Mouse (Mus musculus) heart, postnatal 0 days (tissue): ENCODE data around the gene Ncor2. TPM values are rescaled to one million over a fixed set of nuclear protein-coding genes. Genes with fewer than 3 reads are reported as not detected.

Source experiments
- ATAC-seq: fragments of 200-750 bp; cut with Nextera tagmentation; 2 replicates; pipeline ENCODE4 v1.8.0; 2017; ENCODE audit warnings: low read depth, moderate number of reproducible peaks, moderate library complexity; ENCODE audit not compliant: insufficient read depth
- DNase-seq: peaks from one replicate; pipeline ENCODE4 v3.0.0-alpha.2; 2016; ENCODE audit warnings: low spot score
- H3K27ac ChIP-seq: fragments of 300-500 bp; sonication (generic); 2 replicates; pipeline ENCODE4 v1.5.1; 2014; ENCODE audit warnings: low read depth, mild to moderate bottlenecking
- H3K27me3 ChIP-seq: fragments of 300-500 bp; sonication (generic); 2 replicates; pipeline ENCODE4 v1.6.1; 2014; ENCODE audit warnings: low read length, mixed read lengths; ENCODE audit not compliant: control insufficient read depth, insufficient read depth
- H3K36me3 ChIP-seq: fragments of 300-500 bp; sonication (generic); replicated peaks from 2 replicates; pipeline ENCODE4 v1.6.1; 2014; ENCODE audit warnings: low read length, mixed read lengths; ENCODE audit not compliant: control insufficient read depth, insufficient read depth
- H3K4me1 ChIP-seq: fragments of 300-500 bp; sonication (generic); 2 replicates; pipeline ENCODE4 v1.6.1; 2014; ENCODE audit warnings: antibody characterized with exemption; ENCODE audit not compliant: control insufficient read depth, insufficient read depth
- H3K4me2 ChIP-seq: fragments of 300-500 bp; sonication (generic); 2 replicates; pipeline ENCODE4 v1.6.1; 2014; ENCODE audit warnings: low read depth, mild to moderate bottlenecking, low read length, moderate library complexity
- H3K4me3 ChIP-seq: fragments of 300-500 bp; sonication (generic); 2 replicates; pipeline ENCODE4 v1.5.1; 2014; ENCODE audit warnings: low read depth, low read length
- H3K9ac ChIP-seq: fragments of 300-500 bp; sonication (generic); replicated peaks from 2 replicates; pipeline ENCODE4 v1.6.1; 2014; ENCODE audit warnings: low read depth, low read length, mixed read lengths
- H3K9me3 ChIP-seq: fragments of 300-500 bp; sonication (generic); replicated peaks from 2 replicates; pipeline ENCODE4 v1.6.1; 2016; ENCODE audit warnings: low read length; ENCODE audit not compliant: control insufficient read depth
- CTCF ChIP-seq: IDR thresholded peaks from 2 replicates; pipeline ENCODE4 v1.5.1; 2016; ENCODE audit warnings: antibody characterized with exemption, control low read depth, low read depth
- EP300 ChIP-seq: IDR thresholded peaks from 2 replicates; pipeline ENCODE4 v1.6.1; 2016; ENCODE audit warnings: antibody characterized with exemption, low read depth
- WGBS: fragments of 180-500 bp; shearing (Covaris S2); extraction: QIAGEN DNeasy Blood & Tissue Kit; methylation state at CpG from one replicate; pipeline ENCODE4 v1.1.7; 2014; 5-methylcytosine and 5-hydroxymethylcytosine counted together
- polyA plus RNA-seq: library from polyadenylated mRNA; unstranded; fragments of >200 nt; fragmentation: Nextera tagmentation; extraction: Ambion mirVana; gene quantifications from 2 replicates; pipeline ENCODE4 v1.2.1, GENCODE M21; 2015
- total RNA-seq: library from RNA; depleted of rRNA; stranded (reverse); fragments of >200 nt; gene quantifications from 2 replicates; pipeline ENCODE4 v1.2.3, GENCODE M21; 2014; ENCODE audit warnings: low replicate concordance

Gene Ncor2
- total and polyA plus RNA-seq, 2 experiments from 2014 or later, result 15.5 to 73.8 TPM

- no peaks in the 10 kb centered on the region for H3K4me1 ChIP-seq
- H3K27ac ChIP-seq, result no peak overlapping the region
- H3K36me3 ChIP-seq, result peaks cover 72% of the 10 kb centered on the region
- no peak overlapping the region for H3K4me2 ChIP-seq
- no peak for ATAC-seq
- no peaks in the 10 kb centered on the region for H3K27me3 ChIP-seq
- DNase-seq, result no peak
- no peaks in the 10 kb centered on the region for H3K9me3 ChIP-seq
- TF ChIP-seq EP300, result no peak
- no peak for TF ChIP-seq CTCF
- no peak overlapping the region for H3K9ac ChIP-seq
- WGBS, result 74% methylated on average over 15 of the region's 15 CpGs
- H3K4me3 ChIP-seq, result no peak overlapping the region
Measured at GRCm38 (mm10) chr5:125017332-125017731, 161.7 kb downstream of the Ncor2 start.

GRCm38 (mm10) chr5:125016421-125017242 is 162.4 kb downstream of the Ncor2 start:
- 85% methylated on average over 17 of the region's 17 CpGs for WGBS
- ATAC-seq, result no peak
- peaks cover 65% of the 10 kb centered on the region for H3K36me3 ChIP-seq

DNA sequence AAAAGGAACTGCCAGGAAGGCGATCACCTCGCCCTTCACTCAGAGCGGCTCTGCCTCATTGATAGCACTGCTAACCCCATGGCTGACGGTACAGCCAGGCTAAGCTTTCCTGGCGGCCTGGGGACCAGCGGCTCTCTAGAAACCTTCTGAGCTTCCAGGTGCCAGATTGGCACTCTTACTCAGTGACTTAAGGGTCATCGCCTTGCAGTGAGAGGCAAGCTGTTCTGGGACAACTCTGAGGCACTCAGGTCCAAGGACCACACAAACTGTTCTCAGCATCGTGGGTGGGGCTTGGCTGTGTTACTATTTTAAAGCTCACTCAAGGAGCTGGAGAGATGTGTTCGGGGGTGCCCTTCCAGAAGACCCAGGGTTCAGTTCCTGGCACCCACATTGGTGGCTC is 163.4 kb downstream of the Ncor2 start:
- TF ChIP-seq CTCF (no peak), EP300 (no peak)
- 67% methylated on average over 9 of the region's 9 CpGs for WGBS
- DNase-seq, result no peak
- Histone ChIP-seq H3K9me3 (no peaks in the 10 kb centered on the region), H3K36me3 (peaks cover 56% of the 10 kb centered on the region), H3K4me1 (no peaks in the 10 kb centered on the region; the same call in 1 of the 2 replicates), H3K4me3 (no peak overlapping the region), H3K27me3 (no peaks in the 10 kb centered on the region), H3K27ac (no peak overlapping the region), H3K4me2 (no peak overlapping the region), H3K9ac (no peak overlapping the region)
- no peak for ATAC-seq

More at GRCm38 (mm10) chr5:125016421-125017242, 162.4 kb downstream of the Ncor2 start:
- Histone ChIP-seq H3K4me3 (no peak overlapping the region), H3K27me3 (no peaks in the 10 kb centered on the region), H3K27ac (no peak overlapping the region), H3K9ac (no peak overlapping the region), H3K4me1 (no peaks in the 10 kb centered on the region), H3K9me3 (no peaks in the 10 kb centered on the region), H3K4me2 (no peak overlapping the region)
- TF ChIP-seq CTCF (no peak), EP300 (no peak)
- DNase-seq, result no peak

GRCm38 (mm10) chr5:125015066-125015465 is 164.0 kb downstream of the Ncor2 start:
- H3K36me3 ChIP-seq, result peaks cover 56% of the 10 kb centered on the region
- H3K4me3 ChIP-seq, result no peak overlapping the region
- H3K27me3 ChIP-seq, result no peaks in the 10 kb centered on the region
- ATAC-seq (no peak), DNase-seq (no peak)
- H3K9ac ChIP-seq, result no peak overlapping the region
- H3K4me1 ChIP-seq, result no peaks in the 10 kb centered on the region; the same call in 1 of the 2 replicates
- no peaks in the 10 kb centered on the region for H3K9me3 ChIP-seq
- no peak overlapping the region for H3K27ac ChIP-seq
- TF ChIP-seq CTCF (no peak), EP300 (no peak)
- 92% methylated on average over 3 of the region's 3 CpGs for WGBS
- no peak overlapping the region for H3K4me2 ChIP-seq

- Histone ChIP-seq H3K27me3 (no peaks in the 10 kb centered on the region), H3K27ac (no peak overlapping the region), H3K9me3 (no peaks in the 10 kb centered on the region), H3K36me3 (peaks cover 53% of the 10 kb centered on the region), H3K4me2 (no peak overlapping the region), H3K9ac (no peak overlapping the region), H3K4me3 (no peak overlapping the region), H3K4me1 (no peaks in the 10 kb centered on the region; the same call in 1 of the 2 replicates)
- DNase-seq (no peak), ATAC-seq (no peak)
- 52% methylated on average over 7 of the region's 7 CpGs for WGBS
- TF ChIP-seq EP300, result no peak
- peak; percentile 75 for TF ChIP-seq CTCF
Measured at GRCm38 (mm10) chr5:125014497-125014896, 164.5 kb downstream of the Ncor2 start.

DNA sequence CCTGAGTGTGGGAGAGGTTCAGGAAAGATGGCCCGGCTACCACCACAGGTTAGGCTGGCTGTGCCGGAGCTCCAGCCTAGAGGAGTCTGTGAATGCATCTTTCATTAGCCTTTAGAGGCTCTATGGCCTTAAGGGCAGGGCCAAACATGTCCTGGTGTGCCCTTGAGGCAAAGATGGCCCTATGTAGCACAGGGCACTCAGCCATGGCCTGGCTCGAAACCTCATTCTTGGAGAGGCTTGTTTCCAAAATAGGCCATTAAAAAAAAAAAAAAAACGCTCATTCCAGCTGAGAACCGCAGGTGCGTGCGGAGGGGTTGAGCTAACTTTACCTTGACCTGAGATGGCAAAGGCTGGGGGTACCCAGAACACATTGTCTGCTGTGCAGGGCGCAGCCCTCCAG is 167.4 kb downstream of the Ncor2 start:
- Histone ChIP-seq H3K4me3 (no peak overlapping the region), H3K27me3 (no peaks in the 10 kb centered on the region), H3K4me2 (no peak overlapping the region), H3K9me3 (no peaks in the 10 kb centered on the region), H3K9ac (no peak overlapping the region), H3K27ac (no peak overlapping the region), H3K36me3 (peaks cover 24% of the 10 kb centered on the region), H3K4me1 (peaks cover 7% of the 10 kb centered on the region)
- no peak for DNase-seq
- WGBS, result 76% methylated on average over 8 of the region's 8 CpGs
- TF ChIP-seq EP300, result no peak
- no peak for TF ChIP-seq CTCF
- no peak for ATAC-seq
